In the genomic region with DNA sequence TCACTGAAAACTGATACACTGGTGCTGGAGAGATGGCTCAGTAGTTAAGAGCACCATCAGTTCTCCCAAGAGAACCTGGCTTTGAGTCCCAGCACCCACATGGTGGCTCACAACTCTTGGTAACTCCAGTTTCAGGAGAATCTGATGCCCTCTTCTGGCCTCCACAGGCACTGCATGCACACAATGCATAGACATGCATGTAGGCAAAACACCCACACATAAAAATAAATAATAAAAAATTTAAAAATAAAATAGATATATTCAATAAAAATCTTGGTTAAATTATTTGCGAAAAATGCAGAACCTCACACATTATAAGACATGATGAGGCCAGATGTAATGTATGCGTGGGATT, we compare ENCODE assay signal across 13 mouse cellular contexts.
A peak's percentile ranks its signal among the peaks of the same experiment; 100 is the strongest.
DNase-seq lines count a peak whose midpoint lies in the region; ATAC-seq and TF ChIP-seq lines count a peak whose summit lies in the region.
"Had no signal": no experiment of that assay in that cellular context is flagged by ENCODE, and none has a peak within 500 bp of the region (broad histone marks: within the 10 kb centered on the region; RNA-seq: fewer than 3 reads in every experiment).

No protein-coding gene starts in this region.

- H3K27me3 ChIP-seq in stomach, postnatal 0 days (ENCODE audit: control insufficient read depth, insufficient read depth, low read length): no peaks in the 10 kb centered on the region
- H3K27me3 ChIP-seq: limb, embryonic 12.5 days had no signal

- H3K9me3 ChIP-seq in stomach, postnatal 0 days (ENCODE audit: control insufficient read depth, low read length): no peaks in the 10 kb centered on the region

- no peak for DNase-seq in gastrocnemius, adult 2 months
- no peak for DNase-seq in gastrocnemius, adult 8-10 months (ENCODE audit: low spot score in 2 of 2)
- DNase-seq in layer of hippocampus, adult 2 months (ENCODE audit: low spot score in 2 of 2): no peak
- no peak for DNase-seq in layer of hippocampus, adult 18-20 months (ENCODE audit: low spot score in 2 of 2)
- peak; percentile 33 for DNase-seq in thymus, postnatal 14 days
- no peak for DNase-seq in thymus, postnatal 36 days
- DNase-seq in stomach, postnatal 0 days (ENCODE audit: low spot score): no peak
- no peak for DNase-seq in right cerebral cortex, postnatal 36 days (ENCODE audit: low spot score in 2 of 2)
- DNase-seq: adrenal gland, adult 2 months; cerebellum, adult 9-11 months; layer of hippocampus, postnatal 36 days had no signal

- intact Hi-C loops in gastrocnemius, adult 2 months (cut with DNase I): no loop called here

- WGBS in stomach, postnatal 0 days: 92% methylated on average over 2 of the region's 2 CpGs

- no peaks in the 10 kb centered on the region for H3K4me1 ChIP-seq in stomach, postnatal 0 days (replicated peaks; ENCODE audit: control insufficient read depth, insufficient read depth)

- no peak for TF ChIP-seq EP300 in stomach, postnatal 0 days (optimal IDR thresholded peaks at IDR 0.05)

- no peak overlapping the region for H3K27ac ChIP-seq in gastrocnemius, adult 2 months
- H3K27ac ChIP-seq in layer of hippocampus, adult 2 months: no peak overlapping the region
- no peak overlapping the region for H3K27ac ChIP-seq in stomach, postnatal 0 days (replicated peaks)
- H3K27ac ChIP-seq: limb, embryonic 12.5 days; macrophage had no signal

- TF ChIP-seq CTCF in gastrocnemius, adult 2 months (IDR thresholded peaks at IDR 0.05): peak; percentile 35; the same call in 1 of the 2 replicates
- TF ChIP-seq CTCF in layer of hippocampus, adult 2 months (conservative IDR thresholded peaks at IDR 0.05): peak; percentile 60
- peak; percentile 45 for TF ChIP-seq CTCF in stomach, postnatal 0 days (IDR thresholded peaks at IDR 0.05; ENCODE audit: low read depth)

- H3K9ac ChIP-seq in stomach, postnatal 0 days (ENCODE audit: low read length): no peak overlapping the region
- H3K9ac ChIP-seq: limb, embryonic 12.5 days had no signal

- no peaks in the 10 kb centered on the region for H3K36me3 ChIP-seq in stomach, postnatal 0 days (ENCODE audit: control insufficient read depth, insufficient read depth, low read length)
- H3K36me3 ChIP-seq: limb, embryonic 12.5 days had no signal

- no peak overlapping the region for H3K4me2 ChIP-seq in stomach, postnatal 0 days (replicated peaks; ENCODE audit: low read depth)
- H3K4me2 ChIP-seq: limb, embryonic 12.5 days had no signal

- no peak for ATAC-seq in stomach, postnatal 0 days (ENCODE audit: low FRiP score, low TSS enrichment)

- no peak overlapping the region for H3K4me3 ChIP-seq in gastrocnemius, adult 2 months
- no peak overlapping the region for H3K4me3 ChIP-seq in layer of hippocampus, adult 2 months
- H3K4me3 ChIP-seq in stomach, postnatal 0 days (ENCODE audit: low read depth, low read length): no peak overlapping the region
- H3K4me3 ChIP-seq: limb, embryonic 12.5 days had no signal
